Mouse (Mus musculus) layer of hippocampus, postnatal 14 days (tissue): ENCODE results near the gene Angptl1. TPM values are rescaled to one million over a fixed set of nuclear protein-coding genes. Genes with fewer than 3 reads are reported as not detected.

Experiments used
- DNase-seq, 2 experiments: peaks; one replicate each; pipeline ENCODE4 v3.0.0; 2021 to 2022; ENCODE audit warnings: low spot score in 2 of 2, mixed read lengths in 1 of 2
- total RNA-seq, 2 experiments: library from RNA; stranded (reverse); gene quantifications; 2 replicates each; pipeline ENCODE4 v1.2.3; 2021

Gene Angptl1
- total RNA-seq, 2 experiments from 2014 or later, result 1.1 to 1.4 TPM

GRCm38 (mm10) chr1:156870028-156870427, 31.7 kb downstream of the Angptl1 start:
- no peak for DNase-seq

- no peak for DNase-seq
Observed at GRCm38 (mm10) chr1:156870616-156871015, 32.3 kb downstream of the Angptl1 start.

GRCm38 (mm10) chr1:156884782-156885181, 46.4 kb downstream of the Angptl1 start:
- no peak for DNase-seq

GRCm38 (mm10) chr1:156885879-156886278, 47.5 kb downstream of the Angptl1 start:
- no peak for DNase-seq

- no peak for DNase-seq
Observed at GRCm38 (mm10) chr1:156888830-156889229, 50.5 kb downstream of the Angptl1 start.

- DNase-seq, result no peak
Observed at GRCm38 (mm10) chr1:156891561-156891960, 53.2 kb downstream of the Angptl1 start.

GRCm38 (mm10) chr1:156901689-156902088, 63.3 kb downstream of the Angptl1 start:
- DNase-seq, result no peak

- DNase-seq, result no peak
Observed at GRCm38 (mm10) chr1:156903899-156904298, 65.5 kb downstream of the Angptl1 start.

- DNase-seq, result no peak
Observed at GRCm38 (mm10) chr1:156905660-156906059, 67.3 kb downstream of the Angptl1 start.

- no peak for DNase-seq
Observed at GRCm38 (mm10) chr1:156909265-156909664, 70.9 kb downstream of the Angptl1 start.

- no peak for DNase-seq
Observed at GRCm38 (mm10) chr1:156909866-156910265, 71.5 kb downstream of the Angptl1 start.

Other genes starting within 250 kb of the Angptl1 start
- gene Tor3a, start 164.2 kb upstream of the Angptl1 start, total RNA-seq, result 1 to 10 TPM; 5.3 to 7.4 TPM
- 10 to 100 TPM; 65.4 to 67.0 TPM for gene Fam20b, start 119.5 kb upstream of the Angptl1 start, total RNA-seq
- gene Ralgps2, start 101.1 kb downstream of the Angptl1 start, total RNA-seq, result 10 to 100 TPM; 79.0 to 96.0 TPM